Mouse (Mus musculus) embryonic fibroblast, embryonic 13.5 days (primary cell): ENCODE data around the gene Apoa5. TPM values are rescaled to one million over a fixed set of nuclear protein-coding genes. Genes with fewer than 3 reads are reported as not detected.

ENCODE experiments used
- H3K27ac ChIP-seq: 2 replicates; pipeline ENCODE4 v1.5.1; 2012; ENCODE audit warnings: low read length, control low read depth, inconsistent platforms; ENCODE audit not compliant: insufficient read depth
- H3K4me1 ChIP-seq: 2 replicates; pipeline ENCODE4 v1.6.1; 2011; ENCODE audit warnings: low read length; ENCODE audit not compliant: control insufficient read depth, insufficient read depth
- H3K4me3 ChIP-seq: 2 replicates; pipeline ENCODE4 v1.5.1; 2011; ENCODE audit warnings: mild to moderate bottlenecking, control low read depth, low read length; ENCODE audit not compliant: insufficient read depth
- CTCF ChIP-seq: IDR thresholded peaks from 2 replicates; pipeline ENCODE4 v1.5.1; 2011; ENCODE audit warnings: mild to moderate bottlenecking, control low read depth, low read length, moderate library complexity, borderline replicate concordance; ENCODE audit not compliant: insufficient read depth
- POLR2A ChIP-seq: IDR thresholded peaks from 2 replicates; pipeline ENCODE4 v1.6.1; 2011; ENCODE audit warnings: low read depth, mild to moderate bottlenecking, control low read depth, low read length, moderate library complexity
- polyA plus RNA-seq: library from polyadenylated mRNA; stranded (reverse); fragments of >200 nt; gene quantifications from 2 replicates; pipeline ENCODE4 v1.2.4, GENCODE M21; 2011; ENCODE audit warnings: low read depth; ENCODE audit not compliant: missing spikeins, insufficient read length

Gene Apoa5
- polyA plus RNA-seq, 1 experiment: not detected

- Histone ChIP-seq H3K4me3 (no peak overlapping the region), H3K4me1 (no peaks in the 10 kb centered on the region), H3K27ac (no peak overlapping the region)
- no peak for TF ChIP-seq POLR2A
- TF ChIP-seq CTCF: no peak
Observed at GRCm38 (mm10) chr9:46259111-46259510, 9.3 kb upstream of the Apoa5 start.

- Histone ChIP-seq H3K4me1 (no peaks in the 10 kb centered on the region), H3K4me3 (no peak overlapping the region), H3K27ac (no peak overlapping the region)
- no peak for TF ChIP-seq CTCF
- TF ChIP-seq POLR2A: no peak
Observed at GRCm38 (mm10) chr9:46261131-46261530, 7.3 kb upstream of the Apoa5 start.

- H3K4me1 ChIP-seq: no peaks in the 10 kb centered on the region
- H3K27ac ChIP-seq: no peak overlapping the region
- TF ChIP-seq CTCF (no peak), POLR2A (no peak)
- H3K4me3 ChIP-seq: no peak overlapping the region
Observed at GRCm38 (mm10) chr9:46269125-46269524, 692 bp downstream of the Apoa5 start.

GRCm38 (mm10) chr9:46270782-46271181, 2.3 kb downstream of the Apoa5 start:
- Histone ChIP-seq H3K4me3 (no peak overlapping the region), H3K27ac (no peak overlapping the region), H3K4me1 (no peaks in the 10 kb centered on the region)
- TF ChIP-seq CTCF (no peak), POLR2A (no peak)

GRCm38 (mm10) chr9:46272070-46272469, 3.6 kb downstream of the Apoa5 start:
- Histone ChIP-seq H3K4me3 (no peak overlapping the region), H3K27ac (no peak overlapping the region), H3K4me1 (no peaks in the 10 kb centered on the region)
- TF ChIP-seq CTCF (no peak), POLR2A (no peak)

- Histone ChIP-seq H3K4me3 (peak within 1 kb of the TSS; percentile 98), H3K4me1 (no peaks in the 10 kb centered on the region), H3K27ac (no peak within 1 kb of the TSS)
- TF ChIP-seq POLR2A (peak; percentile 54), CTCF (no peak)
Observed at GRCm38 (mm10) chr9:46272677-46273454, 4.4 kb downstream of the Apoa5 start, which contains the start of gene Zpr1. Zpr1 (plus strand) TSS chr9:46273064.

GRCm38 (mm10) chr9:46274494-46274893, 6.1 kb downstream of the Apoa5 start:
- H3K4me3 ChIP-seq: no peak overlapping the region
- TF ChIP-seq POLR2A: no peak
- no peak for TF ChIP-seq CTCF

GRCm38 (mm10) chr9:46282631-46283436, 14.4 kb downstream of the Apoa5 start, which contains the start of gene Bud13:
Bud13 (plus strand) TSS chr9:46283008.
- H3K27ac ChIP-seq: peak within 1 kb of the TSS; percentile 60; the same call in 1 of the 2 replicates
- 0 out of 2 replicates have a peak, but pooled peaks cover 4% of the 10 kb centered on the region for H3K4me1 ChIP-seq
- peak within 1 kb of the TSS; percentile 99 for H3K4me3 ChIP-seq
- TF ChIP-seq POLR2A (peak; percentile 95), CTCF (no peak)

More at GRCm38 (mm10) chr9:46274494-46274893, 6.1 kb downstream of the Apoa5 start:
- H3K27ac ChIP-seq: no peak overlapping the region
- H3K4me1 ChIP-seq: no peaks in the 10 kb centered on the region

GRCm38 (mm10) chr9:46298381-46298780, 29.9 kb downstream of the Apoa5 start:
- H3K27ac ChIP-seq: no peak overlapping the region
- no peak overlapping the region for H3K4me3 ChIP-seq
- H3K4me1 ChIP-seq: no peaks in the 10 kb centered on the region
- no peak for TF ChIP-seq POLR2A
- no peak for TF ChIP-seq CTCF

GRCm38 (mm10) chr9:46302142-46302541, 33.7 kb downstream of the Apoa5 start:
- no peak overlapping the region for H3K4me3 ChIP-seq
- TF ChIP-seq POLR2A: no peak
- peak; percentile 85; the same call in 1 of the 2 replicates for TF ChIP-seq CTCF
- no peaks in the 10 kb centered on the region for H3K4me1 ChIP-seq
- no peak overlapping the region for H3K27ac ChIP-seq

GRCm38 (mm10) chr9:46309121-46309520, 40.7 kb downstream of the Apoa5 start:
- H3K4me3 ChIP-seq: no peak overlapping the region
- no peaks in the 10 kb centered on the region for H3K4me1 ChIP-seq
- TF ChIP-seq POLR2A: no peak
- TF ChIP-seq CTCF: no peak
- H3K27ac ChIP-seq: no peak overlapping the region
